Comparison of ENCODE assay signal across 26 mouse cellular contexts in the genomic region with DNA sequence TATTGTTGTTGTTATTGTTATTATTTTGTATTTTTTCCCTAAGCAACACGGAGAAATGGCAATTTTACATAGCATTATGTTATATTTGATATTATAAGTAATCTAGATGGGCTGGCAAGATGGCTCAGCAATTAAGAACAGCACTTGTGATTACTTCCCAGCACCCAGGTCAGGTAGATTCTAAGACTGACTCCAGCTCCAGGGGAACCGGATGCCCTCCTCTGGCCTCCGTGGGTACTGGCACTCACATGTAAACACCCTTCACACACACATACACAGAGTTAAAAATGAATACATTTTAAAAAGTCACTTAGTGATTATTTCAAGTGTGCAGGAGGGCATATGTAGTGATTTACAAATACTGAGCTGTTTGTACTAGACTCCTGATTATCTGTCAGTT.
DNase-seq lines count a peak whose midpoint lies in the region; ATAC-seq and TF ChIP-seq lines count a peak whose summit lies in the region.
"Had no signal": no experiment of that assay in that cellular context is flagged by ENCODE, and none has a peak within 500 bp of the region (broad histone marks: within the 10 kb centered on the region; RNA-seq: fewer than 3 reads in every experiment).

No protein-coding gene starts in this region.

- H3K9me3 ChIP-seq in intestine, postnatal 0 days (ENCODE audit: control insufficient read depth), result no peaks in the 10 kb centered on the region
- no peaks in the 10 kb centered on the region for H3K9me3 ChIP-seq in intestine, embryonic 16.5 days (ENCODE audit: control insufficient read depth, low read length)
- no peaks in the 10 kb centered on the region for H3K9me3 ChIP-seq in lung, embryonic 14.5 days (ENCODE audit: low read depth, low read length)
- no peaks in the 10 kb centered on the region for H3K9me3 ChIP-seq in CH12.LX (replicated peaks; ENCODE audit: low read length)
- no peaks in the 10 kb centered on the region for H3K9me3 ChIP-seq in hindbrain, embryonic 14.5 days (ENCODE audit: control insufficient read depth, low read length)
- H3K9me3 ChIP-seq: embryonic facial prominence, embryonic 12.5 days; forebrain, embryonic 13.5 days; heart, embryonic 12.5 days; liver, embryonic 15.5 days; midbrain, embryonic 15.5 days; stomach, embryonic 15.5 days had no signal

- dilution Hi-C loops in CH12.LX (cut with MboI; ENCODE audit: extremely low pct_ligation_motif_present, extremely low pct_unique_long_range_greater_than_20kb, low sequenced_read_pairs), result no loop called here

- no peak overlapping the region for H3K4me3 ChIP-seq in intestine, postnatal 0 days (ENCODE audit: low read depth, low read length)
- no peak overlapping the region for H3K4me3 ChIP-seq in intestine, embryonic 16.5 days (ENCODE audit: low read length)
- no peak overlapping the region for H3K4me3 ChIP-seq in lung, embryonic 14.5 days (ENCODE audit: low read depth, low read length)
- no peak overlapping the region for H3K4me3 ChIP-seq in lung, adult 2 months (replicated peaks; ENCODE audit: extremely low read depth, low read depth, low read length)
- H3K4me3 ChIP-seq in CH12.LX (replicated peaks in 1 of 3; ENCODE audit: low read depth in 2 of 3, low read length in 2 of 3, poor library complexity in 1 of 3), result no peak overlapping the region
- no peak overlapping the region for H3K4me3 ChIP-seq in hindbrain, embryonic 14.5 days (replicated peaks; ENCODE audit: low read length)
- H3K4me3 ChIP-seq: embryonic facial prominence, embryonic 12.5 days; erythroblast, embryonic 14.5 days; forebrain, embryonic 13.5 days; heart, embryonic 12.5 days; liver, embryonic 15.5 days; midbrain, embryonic 15.5 days; stomach, embryonic 15.5 days had no signal

- no peak overlapping the region for H3K9ac ChIP-seq in intestine, postnatal 0 days (ENCODE audit: low read depth, low read length)
- no peak overlapping the region for H3K9ac ChIP-seq in intestine, embryonic 16.5 days (ENCODE audit: low read depth, low read length)
- H3K9ac ChIP-seq in lung, embryonic 14.5 days, result no peak overlapping the region
- no peak overlapping the region for H3K9ac ChIP-seq in CH12.LX (ENCODE audit: insufficient read depth, low read depth)
- no peak overlapping the region for H3K9ac ChIP-seq in hindbrain, embryonic 14.5 days
- H3K9ac ChIP-seq: embryonic facial prominence, embryonic 12.5 days; forebrain, embryonic 13.5 days; heart, embryonic 12.5 days; liver, embryonic 15.5 days; midbrain, embryonic 15.5 days; stomach, embryonic 15.5 days had no signal

- TF ChIP-seq POLR2A in lung, adult 2 months (IDR thresholded peaks at IDR 0.05; ENCODE audit: borderline replicate concordance, extremely low read depth, low read depth, low read length), result no peak
- TF ChIP-seq POLR2A in CH12.LX (IDR thresholded peaks at IDR 0.05; ENCODE audit: low read depth, low read length), result no peak

- no peaks in the 10 kb centered on the region for H3K27me3 ChIP-seq in intestine, postnatal 0 days (replicated peaks; ENCODE audit: control insufficient read depth, insufficient read depth, low read length)
- H3K27me3 ChIP-seq in intestine, embryonic 16.5 days (replicated peaks; ENCODE audit: control insufficient read depth, insufficient read depth, low read length), result no peaks in the 10 kb centered on the region
- no peaks in the 10 kb centered on the region for H3K27me3 ChIP-seq in lung, embryonic 14.5 days (ENCODE audit: insufficient read depth, low read length)
- no peaks in the 10 kb centered on the region for H3K27me3 ChIP-seq in CH12.LX (replicated peaks)
- no peaks in the 10 kb centered on the region for H3K27me3 ChIP-seq in hindbrain, embryonic 14.5 days (ENCODE audit: control insufficient read depth, insufficient read depth, low read length)
- H3K27me3 ChIP-seq: embryonic facial prominence, embryonic 12.5 days; forebrain, embryonic 13.5 days; heart, embryonic 12.5 days; liver, embryonic 15.5 days; midbrain, embryonic 15.5 days; stomach, embryonic 15.5 days had no signal

- no peaks in the 10 kb centered on the region for H3K79me2 ChIP-seq in CH12.LX (replicated peaks; ENCODE audit: control insufficient read depth, extremely low read depth, insufficient read depth, poor library complexity, severe bottlenecking)

- in situ Hi-C loops in CH12.LX (cut with MboI; ENCODE audit: low pct_ligation_motif_present, low pct_unique_long_range_greater_than_20kb, low sequenced_read_pairs), result no loop called here

- no peak overlapping the region for H3K4me2 ChIP-seq in intestine, postnatal 0 days (replicated peaks; ENCODE audit: low read depth)
- no peak overlapping the region for H3K4me2 ChIP-seq in intestine, embryonic 16.5 days (ENCODE audit: low read depth, low read length)
- no peak overlapping the region for H3K4me2 ChIP-seq in lung, embryonic 14.5 days
- H3K4me2 ChIP-seq in CH12.LX (ENCODE audit: insufficient read depth, low read depth, poor library complexity, severe bottlenecking), result no peak overlapping the region
- no peak overlapping the region for H3K4me2 ChIP-seq in hindbrain, embryonic 14.5 days (replicated peaks)
- H3K4me2 ChIP-seq: embryonic facial prominence, embryonic 12.5 days; forebrain, embryonic 13.5 days; heart, embryonic 12.5 days; liver, embryonic 15.5 days; midbrain, embryonic 15.5 days; stomach, embryonic 15.5 days had no signal

- no peaks in the 10 kb centered on the region for H3K4me1 ChIP-seq in intestine, postnatal 0 days (replicated peaks; ENCODE audit: control insufficient read depth, insufficient read depth, low read length)
- H3K4me1 ChIP-seq in intestine, embryonic 16.5 days (ENCODE audit: control insufficient read depth, insufficient read depth, low read length), result 0 out of 2 replicates have a peak, but pooled peaks cover 10% of the 10 kb centered on the region
- peaks cover 9% of the 10 kb centered on the region; the same call in 1 of the 2 replicates for H3K4me1 ChIP-seq in lung, embryonic 14.5 days (ENCODE audit: insufficient read depth)
- H3K4me1 ChIP-seq in lung, adult 2 months (ENCODE audit: control insufficient read depth, insufficient read depth, low read length), result peaks cover 22% of the 10 kb centered on the region
- H3K4me1 ChIP-seq in CH12.LX (ENCODE audit: control insufficient read depth in 1 of 2, insufficient read depth in 2 of 2), result peaks cover 0 to 4% of the 10 kb centered on the region in 2 experiments; a peak in 2 of 4 replicates
- H3K4me1 ChIP-seq in hindbrain, embryonic 14.5 days (replicated peaks; ENCODE audit: control insufficient read depth, insufficient read depth, low read length), result no peaks in the 10 kb centered on the region
- H3K4me1 ChIP-seq: embryonic facial prominence, embryonic 12.5 days; midbrain, embryonic 15.5 days had no signal

- no peaks in the 10 kb centered on the region for H3K36me3 ChIP-seq in intestine, postnatal 0 days (ENCODE audit: control insufficient read depth, insufficient read depth)
- 0 out of 2 replicates have a peak, but pooled peaks cover 2% of the 10 kb centered on the region for H3K36me3 ChIP-seq in intestine, embryonic 16.5 days (ENCODE audit: control insufficient read depth, insufficient read depth, low read length)
- H3K36me3 ChIP-seq in lung, embryonic 14.5 days (ENCODE audit: insufficient read depth), result no peaks in the 10 kb centered on the region
- no peaks in the 10 kb centered on the region for H3K36me3 ChIP-seq in CH12.LX (replicated peaks in 1 of 2; ENCODE audit: control insufficient read depth in 1 of 2, insufficient read depth in 1 of 2, low read length in 1 of 2)
- H3K36me3 ChIP-seq in hindbrain, embryonic 14.5 days (replicated peaks; ENCODE audit: control insufficient read depth, insufficient read depth), result no peaks in the 10 kb centered on the region
- H3K36me3 ChIP-seq: embryonic facial prominence, embryonic 12.5 days; liver, embryonic 15.5 days; midbrain, embryonic 15.5 days had no signal

- WGBS in intestine, postnatal 0 days, result 73% methylated on average over 3 of the region's 3 CpGs
- WGBS in intestine, embryonic 16.5 days, result 72% methylated on average over 3 of the region's 3 CpGs
- WGBS in lung, embryonic 14.5 days, result 60% methylated on average over 3 of the region's 3 CpGs
- WGBS in lung, adult 2 months, result 69% methylated on average over 3 of the region's 3 CpGs
- WGBS in hindbrain, embryonic 14.5 days, result 85% methylated on average over 3 of the region's 3 CpGs

- TF ChIP-seq EP300 in CH12.LX (IDR thresholded peaks at IDR 0.05; ENCODE audit: low read length), result no peak

- TF ChIP-seq RAD21 in CH12.LX (IDR thresholded peaks at IDR 0.05; ENCODE audit: low read depth, low read length), result no peak; the same call in 1 of the 2 replicates

- TF ChIP-seq CTCF in intestine, postnatal 0 days (IDR thresholded peaks at IDR 0.05; ENCODE audit: low read depth), result peak; percentile 26; the same call in 1 of the 2 replicates
- TF ChIP-seq CTCF in lung, embryonic 14.5 days (IDR thresholded peaks at IDR 0.05; ENCODE audit: low read depth), result 0 out of 2 replicates have a peak, but pooled peaks have one; percentile 1
- TF ChIP-seq CTCF in lung, adult 2 months (IDR thresholded peaks at IDR 0.05; ENCODE audit: insufficient read depth, low read length), result no peak
- peak in 1 of 2 experiments; percentile 27; a peak in 2 of 4 replicates for TF ChIP-seq CTCF in CH12.LX (conservative IDR thresholded peaks at IDR 0.05 in 1 of 2, IDR thresholded peaks at IDR 0.05 in 1 of 2; ENCODE audit: low read depth in 2 of 2, low read length in 2 of 2)

- ATAC-seq in intestine, postnatal 0 days, result no peak
- no peak for ATAC-seq in intestine, embryonic 16.5 days
- no peak for ATAC-seq in lung, embryonic 14.5 days (ENCODE audit: insufficient read depth)
- ATAC-seq in erythroid progenitor cell, adult 5-6 weeks (replicated peaks; ENCODE audit: low FRiP score, poor library complexity, severe bottlenecking), result no peak
- ATAC-seq in hindbrain, embryonic 14.5 days (ENCODE audit: low FRiP score), result no peak
- ATAC-seq: activated CD4-positive, CD25-positive, alpha-beta regulatory T cell, adult 4 months; forebrain, embryonic 13.5 days; midbrain, embryonic 15.5 days had no signal

- DNase-seq in lung, embryonic 14.5 days, result no peak
- DNase-seq in lung, adult 2 months, result no peak
- DNase-seq in CH12.LX (ENCODE audit: extremely low read depth), result no peak
- peak; percentile 48 for DNase-seq in ZHBTc4 (ENCODE audit: low read depth, low spot score)
- no peak for DNase-seq in hindbrain, embryonic 14.5 days (ENCODE audit: low spot score)
- DNase-seq: adrenal gland, postnatal 10 days; cerebellum, adult 2 months; cerebellum, postnatal 25 days; heart, postnatal 10 days; kidney, adult 18-20 months; kidney, postnatal 10 days; lung, postnatal 14 days; right cerebral cortex, postnatal 4 days; thymus, adult 18-20 months; thymus, postnatal 4 days had no signal

- no peak overlapping the region for H3K27ac ChIP-seq in intestine, postnatal 0 days (ENCODE audit: low read depth, low read length)
- H3K27ac ChIP-seq in intestine, embryonic 16.5 days (ENCODE audit: low read length), result no peak overlapping the region
- no peak overlapping the region for H3K27ac ChIP-seq in lung, embryonic 14.5 days (ENCODE audit: low read depth)
- H3K27ac ChIP-seq in CH12.LX (ENCODE audit: insufficient read depth, low read depth), result no peak overlapping the region
- no peak overlapping the region for H3K27ac ChIP-seq in hindbrain, embryonic 14.5 days
- H3K27ac ChIP-seq: forebrain, embryonic 13.5 days; liver, embryonic 15.5 days; midbrain, embryonic 15.5 days had no signal

TF ChIP-seq in CH12.LX, 34 proteins besides CTCF, POLR2A, EP300 and RAD21 (continues in another document):
- TF ChIP-seq ZC3H11A (IDR thresholded peaks at IDR 0.05; ENCODE audit: low read depth, low read length), result no peak
- TF ChIP-seq TCF12 (IDR thresholded peaks at IDR 0.05; ENCODE audit: low read depth, low read length), result no peak
